Mouse (Mus musculus): ENCODE measurements at regions not wholly inside any gene's neighbourhood (a gene's known extent, or its start where the extent isn't known, plus 50 kb on each side); places are given as distances from the start of the nearest gene placed in this dataset.

DNA sequence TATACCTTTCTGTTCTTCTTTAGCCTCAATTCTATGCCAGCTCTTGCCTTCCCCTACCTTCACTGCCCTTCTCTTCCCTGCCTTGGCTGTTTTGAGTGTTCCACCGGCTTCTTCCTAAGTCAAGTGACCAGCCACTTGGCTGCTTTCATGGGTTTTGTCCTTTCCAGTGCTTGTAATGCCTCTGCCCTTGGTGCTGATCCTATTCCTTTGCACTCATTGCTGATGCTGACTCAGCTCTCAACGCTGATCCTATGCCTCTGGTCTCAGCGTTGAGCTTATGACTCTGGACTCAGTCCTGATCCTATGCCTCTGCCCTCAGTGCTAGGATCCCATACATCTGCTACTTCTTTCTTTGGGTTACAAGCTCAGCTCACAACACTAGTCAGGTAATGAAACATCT, 60.3 kb upstream of the Tom1l1 start:
- 59% methylated on average over 3 of the region's 3 CpGs for WGBS
- Histone ChIP-seq H3K9me3 (no peaks in the 10 kb centered on the region), H3K4me1 (no peaks in the 10 kb centered on the region), H3K4me3 (no peak overlapping the region), H3K27me3 (ENCODE audit: insufficient read depth, poor library complexity, severe bottlenecking) (no peaks in the 10 kb centered on the region), H3K36me3 (no peaks in the 10 kb centered on the region), H3K27ac (no peak overlapping the region)
- no peak for DNase-seq (ENCODE audit: low spot score)

DNA sequence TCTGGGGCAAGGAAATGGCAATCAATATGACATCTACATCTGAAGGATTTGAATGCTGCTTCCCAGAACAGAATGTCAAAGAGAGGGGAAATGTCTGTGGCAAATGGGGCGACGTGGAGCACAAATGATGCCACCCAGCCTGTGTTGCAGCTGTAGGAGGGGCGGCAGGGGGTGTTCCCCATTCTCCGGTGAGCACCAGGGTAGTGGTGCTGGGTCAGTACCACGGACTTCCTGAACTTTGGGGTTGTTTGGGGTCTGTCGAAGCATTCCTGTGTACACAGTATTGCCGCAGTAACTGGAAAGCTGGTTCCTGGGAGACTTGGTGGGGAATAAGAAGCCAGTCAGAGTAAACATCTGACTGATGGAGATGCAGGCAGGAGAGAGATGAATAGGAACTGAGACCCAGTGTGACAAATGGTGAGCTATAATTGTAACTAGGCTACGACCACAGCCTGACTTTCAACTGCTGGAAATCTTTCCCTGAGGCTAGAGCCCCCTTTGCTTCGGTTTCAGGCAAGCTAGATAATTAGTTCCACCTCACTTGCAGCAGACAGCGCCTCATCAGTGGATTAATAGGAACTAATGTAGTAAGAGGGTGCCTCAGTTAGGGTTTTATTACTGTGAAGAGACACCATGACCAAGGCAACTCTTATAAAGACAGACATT, 53.9 kb upstream of the Tom1l1 start:
- Histone ChIP-seq H3K27me3 (ENCODE audit: insufficient read depth, poor library complexity, severe bottlenecking) (no peaks in the 10 kb centered on the region), H3K4me3 (no peak overlapping the region), H3K4me1 (no peaks in the 10 kb centered on the region), H3K27ac (no peak overlapping the region), H3K36me3 (no peaks in the 10 kb centered on the region), H3K9me3 (no peaks in the 10 kb centered on the region)
- no peak for DNase-seq (ENCODE audit: low spot score)
- 75% methylated on average over 10 of the region's 10 CpGs for WGBS

DNA sequence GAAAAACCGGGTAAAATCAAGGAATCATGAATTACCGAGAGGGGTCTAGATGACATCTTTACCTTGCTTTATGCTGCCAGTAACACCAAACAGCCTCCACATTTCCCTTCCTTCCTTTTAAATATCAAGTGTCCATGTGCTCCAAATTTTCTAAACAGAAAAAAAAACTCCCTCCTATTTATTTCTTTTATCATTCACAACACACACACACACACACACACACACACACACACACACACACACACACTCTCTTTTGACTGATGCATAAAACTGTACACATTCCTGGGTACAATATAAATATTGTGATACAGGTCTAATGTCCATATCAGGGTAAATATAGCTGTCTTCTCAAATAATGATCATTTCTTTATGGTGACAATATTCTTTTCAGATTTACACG, 51.3 kb upstream of the Tom1l1 start:
- Histone ChIP-seq H3K27ac (no peak overlapping the region), H3K4me1 (no peaks in the 10 kb centered on the region), H3K36me3 (no peaks in the 10 kb centered on the region), H3K27me3 (ENCODE audit: insufficient read depth, poor library complexity, severe bottlenecking) (no peaks in the 10 kb centered on the region), H3K4me3 (no peak overlapping the region), H3K9me3 (no peaks in the 10 kb centered on the region)
- WGBS, result 80% methylated on average over 3 of the region's 3 CpGs
- DNase-seq (ENCODE audit: low spot score), result no peak

DNA sequence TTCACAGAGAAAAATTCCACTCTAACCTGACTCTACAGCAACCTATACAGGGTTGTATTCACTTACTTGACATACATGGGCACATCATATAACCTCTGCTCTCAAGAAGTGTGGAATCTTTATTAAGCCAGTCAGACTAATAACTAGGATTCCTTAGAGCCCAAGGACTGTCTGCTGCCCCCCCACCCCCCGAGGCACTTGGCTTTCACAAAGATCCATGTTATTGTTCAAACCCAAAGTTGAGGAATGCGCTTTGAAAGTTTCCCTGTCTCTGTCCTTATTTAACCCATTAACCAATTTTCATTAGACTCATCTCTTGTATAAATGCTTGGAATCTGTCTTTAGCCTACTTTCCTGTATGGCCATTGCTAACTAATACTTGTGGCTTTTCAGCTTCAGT, 50.6 kb upstream of the Tom1l1 start:
- Histone ChIP-seq H3K27ac (no peak overlapping the region), H3K4me1 (no peaks in the 10 kb centered on the region), H3K9me3 (no peaks in the 10 kb centered on the region), H3K27me3 (ENCODE audit: insufficient read depth, poor library complexity, severe bottlenecking) (no peaks in the 10 kb centered on the region), H3K4me3 (no peak overlapping the region), H3K36me3 (no peaks in the 10 kb centered on the region)
- no peak for DNase-seq (ENCODE audit: low spot score)
- WGBS, result 68% methylated on average over 2 of the region's 2 CpGs

All from heart, embryonic 10.5 days (tissue).